Mouse (Mus musculus) fat pad, adult 2 months (tissue): Measurements from ENCODE around the gene Ngf.

Experiments used
- DNase-seq: peaks from one replicate; pipeline ENCODE4 v3.0.0-alpha.2; 2011; ENCODE audit warnings: low read depth, low spot score; ENCODE audit errors: extremely low read depth

The Ngf gene

GRCm38 (mm10) chr3:102469713-102470448 lies at the start of gene Ngf:
Ngf (plus strand) TSS chr3:102469919.
- no peak for DNase-seq

GRCm38 (mm10) chr3:102445567-102445966 lies 24.2 kb upstream of the Ngf start:
- no peak for DNase-seq

- no peak for DNase-seq
Observed at GRCm38 (mm10) chr3:102446691-102447090, 23.0 kb upstream of the Ngf start.

GRCm38 (mm10) chr3:102454566-102454965 lies 15.2 kb upstream of the Ngf start:
- DNase-seq = no peak

GRCm38 (mm10) chr3:102460528-102460927 lies 9.2 kb upstream of the Ngf start:
- DNase-seq = no peak

GRCm38 (mm10) chr3:102460986-102461385 lies 8.7 kb upstream of the Ngf start:
- no peak for DNase-seq

GRCm38 (mm10) chr3:102462703-102463336 lies 6.9 kb upstream of the Ngf start:
- DNase-seq = no peak

- DNase-seq = no peak
Observed at GRCm38 (mm10) chr3:102463339-102463738, 6.4 kb upstream of the Ngf start.

GRCm38 (mm10) chr3:102466587-102466986 lies 3.1 kb upstream of the Ngf start:
- DNase-seq = no peak

- no peak for DNase-seq
Observed at GRCm38 (mm10) chr3:102467121-102467520, 2.6 kb upstream of the Ngf start.

GRCm38 (mm10) chr3:102471251-102471650 lies 1.5 kb downstream of the Ngf start:
- DNase-seq = no peak

GRCm38 (mm10) chr3:102471799-102472198 lies 2.1 kb downstream of the Ngf start:
- DNase-seq = no peak

- DNase-seq = no peak
Observed at GRCm38 (mm10) chr3:102474275-102475155, 4.8 kb downstream of the Ngf start.

- no peak for DNase-seq
Observed at GRCm38 (mm10) chr3:102477917-102478694, 8.4 kb downstream of the Ngf start.

GRCm38 (mm10) chr3:102490393-102491123 lies 20.8 kb downstream of the Ngf start:
- no peak for DNase-seq

- DNase-seq = no peak
Observed at GRCm38 (mm10) chr3:102498113-102498512, 28.4 kb downstream of the Ngf start.

GRCm38 (mm10) chr3:102498931-102499330 lies 29.2 kb downstream of the Ngf start:
- no peak for DNase-seq

- no peak for DNase-seq
Observed at GRCm38 (mm10) chr3:102500031-102500430, 30.3 kb downstream of the Ngf start.

GRCm38 (mm10) chr3:102501186-102501585 lies 31.5 kb downstream of the Ngf start:
- DNase-seq = no peak

- no peak for DNase-seq
Observed at GRCm38 (mm10) chr3:102505129-102505528, 35.4 kb downstream of the Ngf start.
